Mouse (Mus musculus) liver, postnatal 0 days (tissue): Measurements from ENCODE around the gene Gstcd. TPM values are rescaled to one million over a fixed set of nuclear protein-coding genes. Genes with fewer than 3 reads are reported as not detected.

Experiments
- ATAC-seq: fragments of 200-750 bp; cut with Nextera tagmentation; 2 replicates; pipeline ENCODE4 v1.8.0; 2017; ENCODE audit warnings: mild to moderate bottlenecking, moderate library complexity
- DNase-seq: peaks from one replicate; pipeline ENCODE4 v3.0.0-alpha.2; 2016
- H3K27ac ChIP-seq: fragments of 300-500 bp; sonication (generic); 2 replicates; pipeline ENCODE4 v1.5.1; 2014; ENCODE audit warnings: antibody characterized with exemption, moderate library complexity, mild to moderate bottlenecking, low read depth
- H3K27me3 ChIP-seq: fragments of 300-500 bp; sonication (generic); 2 replicates; pipeline ENCODE4 v1.6.1; 2014; ENCODE audit warnings: low read length, control low read depth, mixed read lengths; ENCODE audit not compliant: insufficient read depth
- H3K36me3 ChIP-seq: fragments of 300-500 bp; sonication (generic); replicated peaks from 2 replicates; pipeline ENCODE4 v1.6.1; 2014; ENCODE audit warnings: mild to moderate bottlenecking, control low read depth, low read length, moderate library complexity, mixed read lengths; ENCODE audit not compliant: insufficient read depth
- H3K4me1 ChIP-seq: fragments of 300-500 bp; sonication (generic); 2 replicates; pipeline ENCODE4 v1.6.1; 2014; ENCODE audit warnings: antibody characterized with exemption, mild to moderate bottlenecking, control low read depth; ENCODE audit not compliant: insufficient read depth
- H3K4me2 ChIP-seq: fragments of 300-500 bp; sonication (generic); 2 replicates; pipeline ENCODE4 v1.6.1; 2014; ENCODE audit warnings: low read depth, mild to moderate bottlenecking, low read length, moderate library complexity, mixed read lengths
- H3K4me3 ChIP-seq: fragments of 300-500 bp; sonication (generic); 2 replicates; pipeline ENCODE4 v1.5.1; 2014; ENCODE audit warnings: low read depth, low read length
- H3K9ac ChIP-seq: fragments of 300-500 bp; sonication (generic); replicated peaks from 2 replicates; pipeline ENCODE4 v1.6.1; 2014; ENCODE audit warnings: mild to moderate bottlenecking, moderate library complexity
- H3K9me3 ChIP-seq: fragments of 300-500 bp; sonication (generic); 2 replicates; pipeline ENCODE4 v1.6.1; 2016; ENCODE audit warnings: mild to moderate bottlenecking, control low read depth, low read length, mixed read lengths
- CTCF ChIP-seq: sonication (generic); IDR thresholded peaks from 2 replicates; pipeline ENCODE4 v1.5.1; 2016; ENCODE audit warnings: antibody characterized with exemption, low read depth
- EP300 ChIP-seq: IDR thresholded peaks from 2 replicates; pipeline ENCODE4 v1.6.1; 2016; ENCODE audit warnings: antibody characterized with exemption, low read depth, mild to moderate bottlenecking
- WGBS: fragments of 180-500 bp; shearing (Covaris S2); extraction: QIAGEN DNeasy Blood & Tissue Kit; methylation state at CpG from one replicate; pipeline ENCODE4 v1.1.7; 2014; ENCODE audit not compliant: insufficient replicate concordance; 5-methylcytosine and 5-hydroxymethylcytosine counted together
- polyA plus RNA-seq: library from polyadenylated mRNA; unstranded; fragments of >200 nt; fragmentation: Nextera tagmentation; extraction: Ambion mirVana; gene quantifications from 2 replicates; pipeline ENCODE4 v1.2.1, GENCODE M21; 2015

Gene Gstcd
- polyA plus RNA-seq, 1 experiment from 2014 or later: 1.6 TPM

- no peaks in the 10 kb centered on the region for H3K27me3 ChIP-seq
- TF ChIP-seq EP300: no peak
- TF ChIP-seq CTCF: no peak
- no peak overlapping the region for H3K27ac ChIP-seq
- no peak overlapping the region for H3K9ac ChIP-seq
- DNase-seq: no peak
- H3K4me2 ChIP-seq: no peak overlapping the region
- whole genome bisulfite sequencing: 79% methylated on average over 6 of the region's 6 CpGs
- no peaks in the 10 kb centered on the region; the same call in 1 of the 2 replicates for H3K4me1 ChIP-seq
- H3K36me3 ChIP-seq: no peaks in the 10 kb centered on the region; the same call in 1 of the 2 replicates
- ATAC-seq: no peak
- no peak overlapping the region for H3K4me3 ChIP-seq
- H3K9me3 ChIP-seq: no peaks in the 10 kb centered on the region
Measured at GRCm38 (mm10) chr3:132942778-132943177, 149.1 kb downstream of the Gstcd start.

- WGBS: 66% methylated on average over 10 of the region's 10 CpGs
- H3K4me1 ChIP-seq: no peaks in the 10 kb centered on the region; the same call in 1 of the 2 replicates
- no peaks in the 10 kb centered on the region for H3K36me3 ChIP-seq
- H3K27me3 ChIP-seq: no peaks in the 10 kb centered on the region
- no peaks in the 10 kb centered on the region for H3K9me3 ChIP-seq
- H3K4me2 ChIP-seq: no peak overlapping the region
- H3K9ac ChIP-seq: no peak overlapping the region
- H3K27ac ChIP-seq: no peak overlapping the region
- no peak for DNase-seq
- no peak for ATAC-seq
- TF ChIP-seq EP300: no peak
- TF ChIP-seq CTCF: no peak
- H3K4me3 ChIP-seq: no peak overlapping the region
Measured at GRCm38 (mm10) chr3:132940181-132940990, 151.4 kb downstream of the Gstcd start.

- no peak for TF ChIP-seq CTCF
- TF ChIP-seq EP300: no peak
- H3K4me3 ChIP-seq: no peak overlapping the region
- 76% methylated on average over 8 of the region's 8 CpGs for WGBS
- H3K27me3 ChIP-seq: no peaks in the 10 kb centered on the region
- no peak for ATAC-seq
- no peaks in the 10 kb centered on the region for H3K36me3 ChIP-seq
- H3K27ac ChIP-seq: no peak overlapping the region
- no peak overlapping the region for H3K4me2 ChIP-seq
- no peaks in the 10 kb centered on the region for H3K9me3 ChIP-seq
- H3K9ac ChIP-seq: no peak overlapping the region
- no peaks in the 10 kb centered on the region; the same call in 1 of the 2 replicates for H3K4me1 ChIP-seq
- DNase-seq: no peak
Measured at GRCm38 (mm10) chr3:132939006-132939405, 152.8 kb downstream of the Gstcd start.

GRCm38 (mm10) chr3:132934649-132935048, 157.2 kb downstream of the Gstcd start:
- ATAC-seq (no peak), DNase-seq (no peak)
- Histone ChIP-seq H3K36me3 (no peaks in the 10 kb centered on the region; the same call in 1 of the 2 replicates), H3K9me3 (no peaks in the 10 kb centered on the region), H3K9ac (no peak overlapping the region), H3K27me3 (no peaks in the 10 kb centered on the region), H3K4me3 (no peak overlapping the region), H3K4me2 (no peak overlapping the region), H3K27ac (no peak overlapping the region), H3K4me1 (no peaks in the 10 kb centered on the region)
- 78% methylated on average over 2 of the region's 2 CpGs for WGBS
- no peak for TF ChIP-seq CTCF
- TF ChIP-seq EP300: no peak

Other genes starting within 250 kb of the Gstcd start
- gene Npnt, start 141.7 kb downstream of the Gstcd start, polyA plus RNA-seq: 8.4 and 10.4 TPM in 2 replicates
- 7.9 and 9.0 TPM in 2 replicates for gene Ints12, start 193 bp downstream of the Gstcd start, polyA plus RNA-seq
- 0.01 and 0.04 TPM in 2 replicates for gene Arhgef38, start 142.9 kb upstream of the Gstcd start, polyA plus RNA-seq
- 52.2 and 54.2 TPM in 2 replicates for gene Ppa2, start 218.1 kb upstream of the Gstcd start, polyA plus RNA-seq